Mouse (Mus musculus) gastrocnemius, postnatal 36 days (tissue): Measurements from ENCODE around the gene Slc23a2. TPM values are rescaled to one million over a fixed set of nuclear protein-coding genes. Genes with fewer than 3 reads are reported as not detected.

ENCODE experiments used
- DNase-seq, 2 experiments: peaks; one replicate each; pipeline ENCODE4 v3.0.0; 2022
- intact Hi-C: fragments of 180-260 bp; cut with DNase I; formaldehyde crosslinking; loops from one replicate; pipeline ENCODE4 v1.15.1; 2025
- total RNA-seq, 2 experiments: library from RNA; stranded (reverse); gene quantifications; 2 replicates each; pipeline ENCODE4 v1.2.3; 2021

Slc23a2 gene
- total RNA-seq, 2 experiments from 2014 or later = 7.4 to 9.1 TPM

DNA sequence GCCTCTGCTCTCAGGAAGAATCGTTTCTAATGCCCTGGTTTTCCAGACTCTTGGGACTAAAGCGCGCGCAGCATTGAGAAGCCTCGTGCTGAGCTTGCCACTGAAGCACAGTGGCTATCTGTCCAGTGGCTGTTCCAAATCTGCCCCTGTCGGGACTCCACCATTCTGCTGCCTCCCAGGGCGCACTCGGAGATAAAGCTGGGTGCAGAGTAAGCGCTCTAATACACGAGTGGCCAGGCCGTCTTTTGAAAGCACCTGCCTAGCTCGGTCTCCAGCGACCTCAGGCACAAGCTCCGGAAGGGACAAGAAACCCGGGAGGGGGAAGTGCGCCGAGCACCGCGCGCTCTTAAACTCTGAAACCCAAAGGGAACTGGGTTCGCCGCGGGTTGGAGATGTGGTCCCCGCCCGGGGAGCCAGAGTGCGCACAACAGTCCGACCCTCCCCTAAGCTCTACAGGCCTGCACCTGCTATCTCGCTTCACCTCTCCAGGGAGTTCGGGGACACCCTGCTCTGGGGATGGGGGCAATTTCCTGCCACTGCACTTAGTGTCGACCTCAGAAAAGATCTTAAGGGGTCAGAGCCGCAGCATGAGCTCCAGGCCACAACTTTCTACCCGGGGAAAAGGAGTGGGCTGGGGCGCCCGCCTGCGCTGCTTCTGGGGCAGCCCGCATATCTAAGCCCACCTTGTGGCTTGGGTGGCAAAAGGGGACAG lies 115.9 kb downstream of the Slc23a2 start:
- intact Hi-C loops = no loop called here
- DNase-seq = peak in 1 of 2 experiments; percentile 58

- intact Hi-C loops = no loop called here
- DNase-seq = no peak
These were observed 116.8 kb downstream of the Slc23a2 start for GRCm38 (mm10) chr2:132028107-132028506.

DNA sequence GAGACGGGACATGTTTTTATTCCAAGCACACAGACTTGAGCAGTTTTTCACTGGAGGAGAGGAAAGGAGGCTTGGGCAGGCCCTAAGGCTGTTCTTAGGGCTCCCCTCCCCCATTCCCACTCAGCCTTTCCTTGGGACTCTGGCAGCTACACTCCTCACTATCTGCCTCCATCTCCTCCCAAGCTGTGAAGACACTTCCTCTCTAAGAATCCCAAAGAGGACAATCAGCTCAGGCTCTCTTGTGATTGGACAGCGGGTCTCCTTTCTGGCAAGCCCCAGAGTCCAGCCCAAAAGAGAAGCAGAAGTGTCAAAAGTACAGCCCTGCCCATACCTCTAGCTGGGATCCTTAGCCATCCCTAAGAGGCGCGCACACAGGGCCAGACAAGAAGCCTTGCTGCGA lies 117.5 kb downstream of the Slc23a2 start:
- intact Hi-C loops = no loop called here
- no peak for DNase-seq

- intact Hi-C loops = no loop called here
These were observed 120.9 kb downstream of the Slc23a2 start for GRCm38 (mm10) chr2:132024028-132024427.

GRCm38 (mm10) chr2:132022621-132023020 lies 122.3 kb downstream of the Slc23a2 start:
- intact Hi-C loops = no loop called here
- no peak for DNase-seq

More at GRCm38 (mm10) chr2:132024028-132024427, 120.9 kb downstream of the Slc23a2 start:
- DNase-seq = no peak

DNA sequence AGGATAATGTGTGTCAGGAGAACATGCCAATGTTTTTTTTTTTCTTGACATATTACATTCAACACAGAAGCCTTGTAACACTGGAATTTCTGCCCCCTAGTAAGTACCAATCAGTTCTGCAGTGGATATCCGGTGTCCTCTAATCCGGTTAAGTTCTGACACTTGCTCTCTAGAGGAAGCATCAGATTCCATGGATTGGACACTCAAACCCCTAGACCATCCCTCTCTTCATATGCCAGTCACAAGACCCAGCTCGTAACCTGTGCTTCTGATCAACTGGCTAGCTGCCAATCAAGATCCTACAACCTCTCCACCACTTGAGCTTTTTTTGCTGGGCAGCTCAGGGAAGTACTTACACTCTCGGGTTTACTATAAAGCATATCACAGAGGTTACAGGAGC lies 123.3 kb downstream of the Slc23a2 start:
- intact Hi-C loops = no loop called here
- DNase-seq = no peak

DNA sequence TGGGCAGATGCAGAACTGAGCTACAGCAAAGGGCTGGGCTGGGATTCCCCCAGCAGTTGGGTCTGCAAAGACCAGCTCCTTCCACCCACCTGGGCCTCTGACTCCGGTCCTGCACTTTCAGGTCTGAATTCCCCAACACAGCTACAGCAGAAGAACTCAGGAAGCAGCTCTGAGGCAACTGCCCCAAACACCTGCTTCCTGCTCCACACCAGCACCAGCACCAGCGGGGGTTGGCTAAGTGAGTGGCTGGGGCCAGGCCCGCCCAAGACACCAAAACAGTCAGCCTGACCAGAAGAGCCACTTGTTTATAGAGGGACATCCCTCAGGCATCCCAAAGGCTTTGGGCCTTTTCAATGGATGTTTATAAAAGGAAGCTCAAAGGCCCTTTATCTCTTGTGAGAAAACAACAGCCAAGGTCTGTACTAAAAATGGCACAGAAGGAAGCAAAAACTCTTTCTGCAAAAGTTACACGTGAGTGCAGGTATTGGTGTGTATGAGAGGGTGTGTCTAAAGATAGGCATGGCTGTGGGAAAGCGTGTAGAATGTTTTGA lies 123.8 kb downstream of the Slc23a2 start:
- DNase-seq = no peak
- intact Hi-C loops = no loop called here

GRCm38 (mm10) chr2:132020420-132020819 lies 124.5 kb downstream of the Slc23a2 start:
- intact Hi-C loops = no loop called here

DNA sequence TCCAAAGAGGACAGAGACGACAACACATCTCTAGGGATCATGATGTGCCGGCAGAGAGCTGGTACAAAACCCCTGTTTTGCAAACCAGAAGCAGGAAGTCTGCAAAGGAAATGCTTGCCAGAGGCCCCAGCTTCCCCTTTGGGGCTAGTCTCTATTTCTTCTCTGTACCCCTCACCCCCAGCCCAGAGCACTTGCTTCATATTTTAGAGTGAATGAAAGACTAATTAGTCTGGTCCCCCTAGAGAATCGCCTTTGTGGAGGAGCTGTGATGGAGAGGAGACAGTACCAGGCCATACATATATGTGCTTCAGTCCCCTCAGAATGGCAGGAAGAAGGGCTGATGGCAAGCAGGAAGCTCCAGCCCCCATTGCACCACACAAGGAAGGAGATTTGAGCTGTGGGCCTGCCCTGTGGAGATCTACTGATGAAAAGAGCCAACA lies 125.5 kb downstream of the Slc23a2 start:
- no peak for DNase-seq
- intact Hi-C loops = no loop called here

More at GRCm38 (mm10) chr2:132020420-132020819, 124.5 kb downstream of the Slc23a2 start:
- no peak for DNase-seq

- intact Hi-C loops = no loop called here
- DNase-seq = no peak
These were observed 126.8 kb downstream of the Slc23a2 start for GRCm38 (mm10) chr2:132018156-132018555.

GRCm38 (mm10) chr2:132017611-132018010 lies 127.3 kb downstream of the Slc23a2 start:
- intact Hi-C loops = no loop called here
- DNase-seq = no peak

DNA sequence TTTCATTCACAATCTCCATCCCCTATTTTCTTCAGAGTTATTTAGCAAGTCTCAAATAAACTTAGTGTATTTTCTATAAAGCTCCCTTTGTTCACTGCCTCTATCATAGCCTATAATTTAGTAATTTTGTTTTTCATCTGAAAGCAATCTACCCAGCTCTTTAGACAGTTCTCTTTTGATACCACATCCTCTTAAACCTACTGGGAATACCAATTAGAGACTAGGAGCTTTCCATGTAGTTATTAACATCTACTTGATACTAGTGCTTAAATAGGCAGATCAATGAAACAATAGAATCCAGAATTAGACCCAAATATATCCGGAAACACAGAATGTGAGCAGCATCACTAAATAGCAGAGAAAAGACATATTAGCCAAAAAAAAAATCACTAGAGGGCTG lies 128.9 kb downstream of the Slc23a2 start:
- DNase-seq = no peak
- intact Hi-C loops = no loop called here

DNA sequence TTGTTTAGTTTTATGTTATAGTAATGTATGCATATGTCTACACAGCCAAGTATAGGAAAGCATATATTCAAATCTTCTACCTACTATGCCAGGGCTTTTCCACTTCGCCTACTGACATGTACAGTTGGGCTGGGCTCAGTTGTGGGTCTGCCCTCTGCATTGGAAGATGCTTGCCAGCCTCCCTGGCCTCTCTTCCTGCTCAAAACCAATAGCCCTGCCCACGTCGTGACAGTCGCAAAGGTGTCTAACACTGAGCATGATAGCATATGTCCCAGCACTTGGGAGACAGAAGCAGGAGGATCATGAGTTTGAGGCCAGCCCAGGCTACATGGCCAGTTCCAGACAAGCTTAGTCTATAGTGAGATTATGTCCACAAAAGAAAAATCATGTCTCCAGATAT lies 131.8 kb downstream of the Slc23a2 start:
- no peak for DNase-seq
- intact Hi-C loops = no loop called here

- intact Hi-C loops = no loop called here
- no peak for DNase-seq
These were observed 134.1 kb downstream of the Slc23a2 start for GRCm38 (mm10) chr2:132010781-132011180.

GRCm38 (mm10) chr2:132008186-132008585 lies 136.7 kb downstream of the Slc23a2 start:
- intact Hi-C loops = no loop called here
- DNase-seq = no peak

DNA sequence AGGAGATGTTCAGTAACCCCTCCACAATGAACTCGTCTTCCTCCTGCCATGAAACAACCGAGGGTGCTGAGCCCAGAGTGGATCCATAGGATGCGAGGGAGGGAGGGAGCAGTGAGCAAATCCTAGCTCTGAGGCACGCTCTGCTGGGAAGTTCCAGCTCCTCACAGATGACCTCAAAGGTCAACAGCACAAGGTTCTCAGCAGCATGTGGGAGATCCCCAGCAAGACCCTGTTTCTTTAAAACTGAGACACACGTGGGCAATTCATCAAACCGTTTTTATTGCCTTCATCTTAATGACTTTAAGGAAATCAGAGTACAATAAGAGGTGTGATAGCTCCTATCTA lies 137.5 kb downstream of the Slc23a2 start:
- no peak for DNase-seq
- intact Hi-C loops = no loop called here

DNA sequence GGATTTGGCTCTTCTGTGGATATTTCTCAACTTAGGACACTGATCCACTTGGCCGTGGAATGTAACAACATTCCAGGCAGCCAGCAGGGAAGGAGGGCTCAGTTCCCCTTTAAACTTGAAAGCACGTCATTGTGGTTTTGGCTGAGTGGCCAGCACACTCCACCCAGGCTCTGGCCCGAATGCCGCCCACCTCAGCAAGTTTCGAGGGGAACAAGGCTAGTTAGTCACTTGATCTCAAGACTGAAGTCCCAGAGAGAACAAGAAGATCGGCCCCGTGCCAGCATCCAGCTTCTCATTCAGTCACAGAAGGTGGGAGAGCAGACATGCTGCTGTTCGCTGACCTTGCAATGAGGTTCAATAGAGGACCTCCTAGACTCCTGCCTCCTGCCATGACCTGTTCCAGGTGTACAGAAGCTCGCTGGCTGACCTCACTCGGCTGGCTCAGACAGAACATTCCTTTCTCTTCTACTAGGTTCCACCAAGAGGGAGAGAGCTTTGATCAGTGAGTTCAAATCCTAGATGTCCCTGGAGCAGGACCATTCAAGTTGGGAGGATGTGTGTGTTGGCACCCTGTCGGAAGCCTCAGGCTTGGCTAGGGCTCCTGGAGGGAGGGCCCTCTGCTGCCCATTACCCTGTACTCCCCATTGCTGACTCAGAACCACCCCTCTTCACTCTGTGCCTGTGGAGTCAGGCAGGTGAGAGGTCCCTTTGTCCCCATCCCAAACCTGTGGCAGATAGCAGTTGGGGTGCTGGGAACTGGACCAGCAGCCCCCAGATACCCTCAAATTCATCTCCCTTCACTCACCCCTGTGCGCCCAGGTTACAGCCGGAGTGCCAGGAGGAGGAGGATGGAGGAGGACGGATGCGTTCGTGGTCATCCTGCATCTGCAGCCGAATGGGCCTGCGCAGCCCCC lies 138.1 kb downstream of the Slc23a2 start:
- DNase-seq = peak; percentile 79 to 85
- intact Hi-C loops = no loop called here

DNA sequence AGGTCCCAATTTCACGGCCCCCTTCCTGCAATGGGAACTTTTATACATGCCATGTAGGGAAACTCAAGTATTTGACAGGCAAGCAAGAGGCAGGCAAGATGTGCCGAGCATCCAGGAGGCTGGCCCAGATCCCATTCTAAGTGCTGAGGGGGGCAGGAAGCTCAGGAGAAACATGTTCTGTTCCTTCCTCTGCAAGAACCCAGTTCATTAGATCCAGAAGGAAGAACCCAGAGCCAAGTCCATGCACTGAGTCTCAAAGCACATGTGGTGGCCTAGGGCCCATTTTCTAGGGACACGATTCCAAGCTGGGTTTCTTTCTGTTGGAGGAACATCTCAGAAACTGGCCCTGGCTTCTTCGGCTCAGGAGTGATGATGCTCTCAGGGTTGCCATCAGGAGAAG lies 139.5 kb downstream of the Slc23a2 start:
- no peak for DNase-seq
- intact Hi-C loops = no loop called here

DNA sequence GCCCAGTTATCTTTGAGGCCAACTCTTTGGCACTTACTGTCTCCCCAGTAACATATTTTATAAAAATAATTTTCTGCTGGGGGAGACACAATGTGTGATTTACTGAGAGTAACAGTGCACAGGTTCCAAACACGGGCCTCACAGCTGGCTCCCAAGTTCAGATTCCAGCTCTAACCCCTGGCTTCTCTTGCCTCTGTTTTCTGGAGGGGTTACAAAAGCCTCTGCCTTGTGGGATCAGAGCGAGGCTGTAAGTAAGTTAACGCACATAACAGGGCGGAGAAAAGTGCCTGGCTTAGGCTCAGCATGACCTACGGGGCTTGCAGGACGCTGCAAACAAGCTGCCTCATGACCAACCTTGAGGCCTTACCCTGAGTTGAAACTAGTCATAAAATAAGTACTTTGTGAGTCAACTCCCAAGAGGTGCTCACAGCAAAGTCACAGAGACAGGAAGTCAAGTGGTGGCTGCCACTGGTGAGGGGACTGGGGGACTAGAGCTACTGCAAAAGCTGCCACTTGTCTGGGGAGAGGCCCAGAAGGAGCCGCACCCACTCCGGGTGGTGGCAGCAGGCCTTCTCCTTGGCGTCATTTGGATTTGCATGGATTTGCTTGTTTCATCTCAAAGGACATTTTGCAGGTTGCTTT lies 140.3 kb downstream of the Slc23a2 start:
- DNase-seq = no peak
- intact Hi-C loops = no loop called here

- no peak for DNase-seq
- intact Hi-C loops = no loop called here
These were observed 141.0 kb downstream of the Slc23a2 start for GRCm38 (mm10) chr2:132003916-132004315.
